Mouse (Mus musculus) hindbrain, embryonic 16.5 days (tissue): ENCODE measurements around the gene Fnbp1l. TPM values are rescaled to one million over a fixed set of nuclear protein-coding genes. Genes with fewer than 3 reads are reported as not detected.

Source experiments
- ATAC-seq: fragments of 200-750 bp; cut with Nextera tagmentation; 2 replicates; pipeline ENCODE4 v1.8.0; 2017; ENCODE audit warnings: moderate TSS enrichment, moderate library complexity
- H3K27ac ChIP-seq: fragments of 300-500 bp; sonication (generic); 2 replicates; pipeline ENCODE4 v1.5.1; 2014; ENCODE audit warnings: low read depth, mild to moderate bottlenecking, control low read depth, low read length, moderate library complexity
- H3K27me3 ChIP-seq: fragments of 300-500 bp; sonication (generic); replicated peaks from 2 replicates; pipeline ENCODE4 v1.6.1; 2014; ENCODE audit warnings: low read length; ENCODE audit not compliant: control insufficient read depth, insufficient read depth
- H3K36me3 ChIP-seq: fragments of 300-500 bp; sonication (generic); 2 replicates; pipeline ENCODE4 v1.6.1; 2014; ENCODE audit warnings: mild to moderate bottlenecking, low read length, moderate library complexity, mixed read lengths; ENCODE audit not compliant: control insufficient read depth, insufficient read depth
- H3K4me1 ChIP-seq: fragments of 300-500 bp; sonication (generic); 2 replicates; pipeline ENCODE4 v1.6.1; 2014; ENCODE audit warnings: low read depth, low read length; ENCODE audit not compliant: control insufficient read depth, insufficient read depth
- H3K4me2 ChIP-seq: fragments of 300-500 bp; sonication (generic); 2 replicates; pipeline ENCODE4 v1.6.1; 2014; ENCODE audit warnings: mild to moderate bottlenecking, low read length, control low read depth, moderate library complexity
- H3K4me3 ChIP-seq: fragments of 300-500 bp; sonication (generic); 2 replicates; pipeline ENCODE4 v1.5.1; 2014; ENCODE audit warnings: mild to moderate bottlenecking, low read length, control low read depth, moderate library complexity
- H3K9ac ChIP-seq: fragments of 300-500 bp; sonication (generic); 2 replicates; pipeline ENCODE4 v1.6.1; 2014; ENCODE audit warnings: low read depth, mild to moderate bottlenecking, control low read depth, low read length, moderate library complexity
- H3K9me3 ChIP-seq: fragments of 300-500 bp; sonication (generic); 2 replicates; pipeline ENCODE4 v1.6.1; 2014; ENCODE audit warnings: mild to moderate bottlenecking, low read length, moderate library complexity; ENCODE audit not compliant: control insufficient read depth
- WGBS: fragments of 180-500 bp; shearing (Covaris S2); extraction: QIAGEN DNeasy Blood & Tissue Kit; methylation state at CpG from one replicate; pipeline ENCODE4 v1.1.7; 2014; 5-methylcytosine and 5-hydroxymethylcytosine counted together
- microRNA-seq: library from miRNA; unstranded; fragments of <30 nt; microRNA quantifications from one replicate; pipeline ENCODE4, GENCODE M21; 2017
- polyA plus RNA-seq: library from polyadenylated mRNA; unstranded; fragments of >200 nt; fragmentation: Nextera tagmentation; extraction: Ambion mirVana; gene quantifications from 2 replicates; pipeline ENCODE4 v1.2.1, GENCODE M21; 2015

Gene Fnbp1l
- polyA plus RNA-seq, 1 experiment from 2014 or later: 182 TPM

DNA sequence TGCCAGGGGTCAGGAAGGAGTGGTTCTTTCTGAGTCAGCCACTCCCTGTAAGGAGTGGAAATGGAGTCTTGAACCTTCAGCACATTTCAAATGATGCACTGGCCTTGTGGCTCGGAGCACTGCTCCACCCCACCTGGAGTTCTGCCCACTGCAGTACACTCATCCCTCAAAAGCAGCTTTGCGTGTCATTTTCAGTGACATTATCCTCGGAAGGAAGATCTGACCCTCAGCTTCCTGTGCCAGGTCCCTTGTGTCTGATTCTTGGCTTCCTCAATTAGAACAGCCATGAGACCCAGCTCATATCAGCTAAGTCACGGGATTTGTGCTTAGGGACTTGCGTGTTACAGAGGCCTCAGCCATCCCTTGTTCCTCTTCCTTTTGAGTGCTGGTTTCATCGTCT, 121.6 kb downstream of the Fnbp1l start:
- H3K9me3 ChIP-seq: no peaks in the 10 kb centered on the region
- no peak overlapping the region for H3K4me3 ChIP-seq
- no peak overlapping the region for H3K27ac ChIP-seq
- H3K27me3 ChIP-seq: no peaks in the 10 kb centered on the region; the same call in 1 of the 2 replicates
- H3K4me2 ChIP-seq: no peak overlapping the region
- H3K9ac ChIP-seq: no peak overlapping the region
- 82% methylated on average over 6 of the region's 6 CpGs for WGBS
- H3K4me1 ChIP-seq: peaks cover 4% of the 10 kb centered on the region
- ATAC-seq: no peak
- no peaks in the 10 kb centered on the region for H3K36me3 ChIP-seq

- H3K4me1 ChIP-seq: peaks cover 9% of the 10 kb centered on the region
- H3K36me3 ChIP-seq: no peaks in the 10 kb centered on the region
- ATAC-seq: no peak
- no peak overlapping the region for H3K27ac ChIP-seq
- no peak overlapping the region for H3K4me2 ChIP-seq
- no peaks in the 10 kb centered on the region; the same call in 1 of the 2 replicates for H3K27me3 ChIP-seq
- 91% methylated on average over 6 of the region's 6 CpGs for WGBS
- H3K9me3 ChIP-seq: no peaks in the 10 kb centered on the region
- no peak overlapping the region for H3K4me3 ChIP-seq
- no peak overlapping the region for H3K9ac ChIP-seq
Observed at GRCm38 (mm10) chr3:122494764-122495163, 124.8 kb downstream of the Fnbp1l start.

DNA sequence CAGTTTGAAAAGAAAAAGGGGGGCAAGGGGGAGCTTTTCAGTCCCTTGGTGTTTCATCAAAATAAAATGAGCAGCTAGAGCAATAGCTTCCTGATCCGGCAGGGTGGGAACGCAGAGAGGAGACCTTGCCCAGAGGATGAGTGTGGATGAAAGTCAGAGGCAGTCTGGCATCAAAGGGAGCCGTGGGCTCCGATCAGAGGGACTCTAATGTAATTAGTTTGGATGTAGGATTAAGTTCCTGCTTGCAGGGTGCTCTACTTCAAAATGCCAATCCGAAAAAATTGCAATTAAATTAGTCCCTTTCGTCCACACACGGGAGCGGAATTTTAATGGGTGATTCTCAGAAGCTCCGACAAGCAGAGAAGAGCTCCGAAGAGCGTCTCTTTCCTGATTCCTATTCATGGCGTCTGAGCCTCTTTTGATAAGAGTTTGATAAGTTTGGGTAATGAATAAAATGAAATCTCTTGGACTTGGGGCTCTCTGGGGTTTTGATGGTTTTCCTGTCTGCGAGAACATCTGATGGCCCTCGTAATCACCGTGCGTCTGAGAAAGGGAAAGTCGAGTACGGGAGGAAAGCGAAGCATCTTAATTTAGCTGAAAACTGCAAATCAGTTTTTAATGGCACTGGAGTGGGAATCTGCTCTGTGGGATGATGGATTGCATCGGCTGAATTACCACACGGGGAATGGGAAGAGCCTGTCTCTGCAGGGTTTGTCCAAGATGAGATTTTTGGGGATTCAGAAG, 126.5 kb downstream of the Fnbp1l start:
- no peaks in the 10 kb centered on the region for H3K36me3 ChIP-seq
- H3K27ac ChIP-seq: no peak overlapping the region
- H3K4me3 ChIP-seq: peak overlapping the region; percentile 0; the same call in 1 of the 2 replicates
- H3K27me3 ChIP-seq: no peaks in the 10 kb centered on the region; the same call in 1 of the 2 replicates
- H3K9me3 ChIP-seq: no peaks in the 10 kb centered on the region
- 49% methylated on average over 21 of the region's 21 CpGs for WGBS
- peak overlapping the region; percentile 42 for H3K4me2 ChIP-seq
- H3K4me1 ChIP-seq: peaks cover 9% of the 10 kb centered on the region
- no peak for ATAC-seq
- H3K9ac ChIP-seq: no peak overlapping the region

DNA sequence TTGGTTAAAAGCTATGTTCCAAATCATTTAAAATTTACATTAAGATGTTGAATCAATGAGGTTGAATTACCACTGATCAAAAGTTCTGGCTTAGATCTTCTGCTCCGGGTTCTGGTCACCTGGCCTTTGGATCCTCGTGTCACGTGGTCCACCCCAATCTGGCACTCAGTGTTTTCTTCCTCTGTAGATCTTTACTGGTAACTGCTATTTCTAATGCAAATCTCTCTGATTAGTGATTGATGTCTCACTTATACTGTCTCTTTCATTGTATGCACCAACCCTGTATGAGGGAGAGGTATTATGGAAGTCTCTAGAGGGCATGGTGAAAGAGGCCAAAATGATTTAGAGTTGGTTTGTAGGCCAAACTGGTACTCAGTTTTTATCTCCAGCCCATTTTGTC, 127.5 kb downstream of the Fnbp1l start:
- no peak for ATAC-seq
- Histone ChIP-seq H3K27me3 (no peaks in the 10 kb centered on the region; the same call in 1 of the 2 replicates), H3K36me3 (no peaks in the 10 kb centered on the region), H3K4me2 (no peak overlapping the region), H3K4me1 (peaks cover 9% of the 10 kb centered on the region), H3K9me3 (no peaks in the 10 kb centered on the region), H3K9ac (no peak overlapping the region), H3K27ac (no peak overlapping the region), H3K4me3 (no peak overlapping the region)
- WGBS: 88% methylated on average over 3 of the region's 3 CpGs

- H3K9ac ChIP-seq: no peak overlapping the region
- H3K36me3 ChIP-seq: no peaks in the 10 kb centered on the region
- no peaks in the 10 kb centered on the region for H3K27me3 ChIP-seq
- H3K27ac ChIP-seq: no peak overlapping the region
- no peak overlapping the region for H3K4me3 ChIP-seq
- 77% methylated on average over 6 of the region's 6 CpGs for WGBS
- no peaks in the 10 kb centered on the region for H3K9me3 ChIP-seq
- H3K4me2 ChIP-seq: no peak overlapping the region
- ATAC-seq: no peak
- H3K4me1 ChIP-seq: peaks cover 9% of the 10 kb centered on the region
Observed at GRCm38 (mm10) chr3:122490574-122490973, 128.9 kb downstream of the Fnbp1l start.

Small RNA genes lying within 50 kb of the gene (microRNA-seq; reads per million reads assigned to microRNA genes)
- gene Mir7657: not detected

Other genes with a start within 250 kb of the Fnbp1l start
- gene Pde5a, start 109.2 kb upstream of the Fnbp1l start, polyA plus RNA-seq: 1.7 and 2.2 TPM in 2 replicates